Mouse (Mus musculus) intestine, embryonic 16.5 days (tissue): Measurements from ENCODE around the gene Smyd4. TPM values are rescaled to one million over a fixed set of nuclear protein-coding genes. Genes with fewer than 3 reads are reported as not detected.
A peak's percentile ranks its signal among the peaks of the same experiment; 100 is the strongest.

ENCODE experiments used
- ATAC-seq: fragments of 200-750 bp; cut with Nextera tagmentation; 2 replicates; pipeline ENCODE4 v1.8.0; 2017; ENCODE audit warnings: moderate TSS enrichment, moderate library complexity
- H3K27ac ChIP-seq: fragments of 300-500 bp; sonication (generic); 2 replicates; pipeline ENCODE4 v1.5.1; 2014; ENCODE audit warnings: mild to moderate bottlenecking, low read length
- H3K27me3 ChIP-seq: fragments of 300-500 bp; sonication (generic); replicated peaks from 2 replicates; pipeline ENCODE4 v1.6.1; 2014; ENCODE audit warnings: low read length, control low read depth, mixed read lengths; ENCODE audit not compliant: control insufficient read depth, insufficient read depth
- H3K36me3 ChIP-seq: fragments of 300-500 bp; sonication (generic); 2 replicates; pipeline ENCODE4 v1.6.1; 2014; ENCODE audit warnings: low read length, control low read depth; ENCODE audit not compliant: control insufficient read depth, insufficient read depth
- H3K4me1 ChIP-seq: fragments of 300-500 bp; sonication (generic); 2 replicates; pipeline ENCODE4 v1.6.1; 2014; ENCODE audit warnings: low read length, control low read depth, mixed read lengths; ENCODE audit not compliant: control insufficient read depth, insufficient read depth
- H3K4me2 ChIP-seq: fragments of 300-500 bp; sonication (generic); 2 replicates; pipeline ENCODE4 v1.6.1; 2014; ENCODE audit warnings: low read depth, low read length, control low read depth
- H3K4me3 ChIP-seq: fragments of 300-500 bp; sonication (generic); 2 replicates; pipeline ENCODE4 v1.5.1; 2014; ENCODE audit warnings: mild to moderate bottlenecking, low read length
- H3K9ac ChIP-seq: fragments of 300-500 bp; sonication (generic); 2 replicates; pipeline ENCODE4 v1.6.1; 2014; ENCODE audit warnings: low read depth, low read length
- H3K9me3 ChIP-seq: fragments of 300-500 bp; sonication (generic); 2 replicates; pipeline ENCODE4 v1.6.1; 2016; ENCODE audit warnings: low read length, control low read depth; ENCODE audit not compliant: control insufficient read depth
- WGBS: fragments of 180-500 bp; shearing (Covaris S2); extraction: QIAGEN DNeasy Blood & Tissue Kit; methylation state at CpG from one replicate; pipeline ENCODE4 v1.1.7; 2014; 5-methylcytosine and 5-hydroxymethylcytosine counted together
- polyA plus RNA-seq: library from polyadenylated mRNA; unstranded; fragments of >200 nt; fragmentation: Nextera tagmentation; extraction: Ambion mirVana; gene quantifications from 2 replicates; pipeline ENCODE4 v1.2.1, GENCODE M21; 2015

Smyd4 gene
- polyA plus RNA-seq, 1 experiment from 2014 or later = 8.2 TPM

DNA sequence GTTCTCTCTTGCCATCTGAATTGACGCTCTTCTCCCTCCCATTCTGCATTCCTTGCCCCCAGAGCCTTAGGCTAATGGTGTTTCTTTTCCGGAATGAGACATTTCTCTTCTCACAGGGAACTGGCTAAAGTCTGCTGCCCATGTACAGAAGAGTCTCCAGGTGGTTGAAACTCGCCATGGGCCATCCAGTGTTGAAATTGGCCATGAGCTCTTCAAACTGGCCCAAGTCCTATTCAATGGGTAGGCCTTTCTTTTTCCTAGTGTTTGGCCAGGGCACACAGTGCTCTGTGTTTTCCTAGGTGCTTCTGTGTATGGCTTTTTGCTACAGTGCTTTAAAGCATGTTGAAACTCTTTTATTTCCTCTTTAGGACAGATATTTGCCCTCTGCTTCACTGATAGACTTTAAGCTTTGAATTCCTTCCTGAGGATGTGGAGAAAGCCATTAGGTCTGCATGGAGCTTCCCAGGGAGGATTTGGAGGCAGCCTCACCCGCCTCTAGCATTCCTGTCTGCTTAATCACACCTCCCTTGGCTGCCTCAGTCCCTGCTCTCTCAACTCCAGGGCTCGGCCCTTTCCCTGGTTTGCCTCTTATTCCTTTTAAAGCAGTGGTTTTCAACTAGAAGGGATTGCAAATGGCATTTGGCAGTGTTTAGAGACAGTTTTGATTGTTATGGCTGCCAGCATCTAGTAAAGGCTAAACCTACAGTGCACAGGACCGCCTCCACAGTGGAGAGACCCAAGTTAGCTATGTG, 55.2 kb downstream of the Smyd4 start:
- peak; percentile 38; the same call in 1 of the 2 replicates for ATAC-seq
- Histone ChIP-seq H3K4me2 (no peak overlapping the region), H3K9me3 (no peaks in the 10 kb centered on the region), H3K4me1 (no peaks in the 10 kb centered on the region; the same call in 1 of the 2 replicates), H3K9ac (no peak overlapping the region), H3K36me3 (no peaks in the 10 kb centered on the region), H3K27me3 (no peaks in the 10 kb centered on the region), H3K4me3 (no peak overlapping the region), H3K27ac (0 out of 2 replicates have a peak overlapping the region, but pooled peaks have one; percentile 6)
- WGBS = 66% methylated on average over 6 of the region's 6 CpGs

DNA sequence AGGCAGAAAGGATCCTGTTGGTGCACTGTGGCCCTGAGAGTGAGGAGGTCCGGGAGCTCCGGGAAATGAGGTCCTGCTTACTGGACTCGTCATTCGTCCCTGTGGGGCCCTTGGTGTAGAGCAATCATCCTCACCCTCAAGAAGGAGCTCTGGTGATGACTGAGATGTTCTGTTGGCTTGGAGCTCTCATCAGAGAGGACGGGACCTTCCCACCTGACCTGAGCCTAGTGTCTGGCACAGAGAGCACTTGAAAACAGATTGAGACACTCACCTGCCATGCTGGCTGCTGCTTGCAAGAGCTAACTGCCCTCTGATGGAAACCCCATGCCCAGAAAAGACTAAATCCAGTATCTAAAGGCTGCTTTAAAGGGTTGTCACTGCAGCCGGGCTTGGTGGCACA, 56.6 kb downstream of the Smyd4 start:
- no peaks in the 10 kb centered on the region for H3K9me3 ChIP-seq
- H3K36me3 ChIP-seq = no peaks in the 10 kb centered on the region
- WGBS = 92% methylated on average over 6 of the region's 6 CpGs
- no peaks in the 10 kb centered on the region for H3K27me3 ChIP-seq
- H3K9ac ChIP-seq = no peak overlapping the region
- no peak overlapping the region for H3K4me3 ChIP-seq
- no peak overlapping the region for H3K27ac ChIP-seq
- no peaks in the 10 kb centered on the region; the same call in 1 of the 2 replicates for H3K4me1 ChIP-seq
- ATAC-seq = no peak
- no peak overlapping the region for H3K4me2 ChIP-seq

DNA sequence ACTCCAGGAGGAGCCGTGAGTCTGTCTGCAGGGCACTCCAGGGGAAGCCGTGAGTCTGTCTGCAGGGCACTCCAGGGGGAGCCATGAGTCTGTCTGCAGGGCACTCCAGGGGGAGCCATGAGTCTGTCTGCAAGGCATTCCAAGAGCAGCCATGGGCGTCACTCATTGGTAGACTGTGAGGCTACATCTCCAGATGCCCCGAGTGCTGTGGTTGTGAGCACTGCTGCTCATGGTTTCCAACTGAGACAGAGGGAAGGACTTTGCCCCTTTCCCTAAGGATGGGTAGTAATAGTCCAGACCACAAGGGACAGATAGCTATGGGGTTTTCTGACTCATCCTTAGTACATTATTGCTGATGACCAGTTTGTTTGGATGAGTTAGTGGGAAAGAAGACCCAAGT, 57.9 kb downstream of the Smyd4 start:
- no peak for ATAC-seq
- H3K4me2 ChIP-seq = no peak overlapping the region
- no peaks in the 10 kb centered on the region for H3K36me3 ChIP-seq
- no peaks in the 10 kb centered on the region; the same call in 1 of the 2 replicates for H3K4me1 ChIP-seq
- no peaks in the 10 kb centered on the region for H3K27me3 ChIP-seq
- no peak overlapping the region for H3K27ac ChIP-seq
- WGBS = 66% methylated on average over 4 of the region's 4 CpGs
- no peak overlapping the region for H3K9ac ChIP-seq
- H3K9me3 ChIP-seq = no peaks in the 10 kb centered on the region
- no peak overlapping the region for H3K4me3 ChIP-seq

DNA sequence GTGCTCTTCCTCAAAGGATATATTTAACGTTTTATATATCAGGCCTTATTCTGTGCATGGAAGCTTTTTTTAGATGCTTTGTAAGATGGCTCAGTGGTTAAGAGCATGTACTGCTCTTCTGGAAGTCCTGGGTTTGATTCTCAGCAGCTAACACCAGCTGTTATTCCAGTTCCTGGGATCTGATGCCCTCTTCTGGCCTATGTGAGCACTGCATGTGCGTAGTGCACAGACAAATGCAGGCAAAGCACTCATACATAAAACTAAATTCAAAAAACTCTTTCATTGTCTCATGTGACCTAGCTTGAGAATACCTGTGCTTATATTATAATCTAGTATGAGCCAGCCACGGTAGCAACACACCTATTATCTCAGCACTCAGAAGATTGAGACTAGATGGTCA, 58.6 kb downstream of the Smyd4 start:
- WGBS = 39% methylated on average over 3 of the region's 3 CpGs
- Histone ChIP-seq H3K4me2 (no peak overlapping the region), H3K9me3 (no peaks in the 10 kb centered on the region), H3K9ac (no peak overlapping the region), H3K27ac (no peak overlapping the region), H3K4me1 (no peaks in the 10 kb centered on the region; the same call in 1 of the 2 replicates), H3K27me3 (no peaks in the 10 kb centered on the region), H3K36me3 (no peaks in the 10 kb centered on the region), H3K4me3 (no peak overlapping the region)
- ATAC-seq = no peak

DNA sequence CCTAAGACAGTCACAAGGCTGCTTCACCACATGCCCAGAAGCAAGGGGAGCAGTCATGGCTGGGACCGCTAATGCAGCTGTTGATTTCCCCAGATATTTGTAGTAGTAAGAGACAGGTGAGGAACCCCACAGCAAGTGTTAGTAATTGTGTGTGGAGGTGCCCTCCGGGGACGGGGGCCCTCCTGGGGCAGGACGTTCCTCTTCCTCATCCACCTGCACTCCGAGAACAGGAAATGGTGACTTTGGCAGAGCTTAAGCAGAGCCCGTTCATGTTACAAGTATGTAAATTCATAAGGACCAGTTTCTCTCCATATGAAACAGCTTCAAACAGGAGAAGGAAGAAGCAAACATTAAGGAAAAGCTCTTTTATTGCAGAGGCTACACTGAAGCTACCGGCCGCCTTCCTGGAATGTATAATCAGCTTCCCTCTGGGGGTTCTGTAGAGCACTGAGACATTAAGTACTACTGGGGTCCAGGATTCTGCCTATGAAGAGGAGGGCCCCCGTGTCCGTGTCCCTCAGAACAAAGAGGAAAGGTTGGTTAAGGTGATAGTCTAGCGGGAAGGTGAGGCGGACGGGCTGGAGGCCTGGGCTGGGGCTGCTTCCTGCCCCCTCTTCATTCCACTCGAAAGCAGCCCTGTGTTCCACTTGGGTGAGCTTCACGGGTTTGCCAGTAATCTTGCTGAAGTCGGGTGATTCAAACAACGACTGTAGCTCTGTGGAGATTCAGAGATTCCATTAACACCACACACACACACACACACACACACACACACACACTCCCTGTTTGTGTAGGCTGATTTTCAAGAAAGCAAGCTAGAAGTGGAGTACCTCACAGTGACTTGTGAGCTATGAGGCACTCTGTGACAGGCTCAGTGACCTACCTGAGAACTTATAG, 61.7 kb downstream of the Smyd4 start:
- H3K4me1 ChIP-seq = no peaks in the 10 kb centered on the region
- H3K4me3 ChIP-seq = no peak overlapping the region
- H3K9ac ChIP-seq = no peak overlapping the region
- no peaks in the 10 kb centered on the region for H3K9me3 ChIP-seq
- H3K36me3 ChIP-seq = no peaks in the 10 kb centered on the region
- WGBS = 74% methylated on average over 17 of the region's 17 CpGs
- no peak overlapping the region for H3K4me2 ChIP-seq
- ATAC-seq = no peak
- no peak overlapping the region for H3K27ac ChIP-seq
- no peaks in the 10 kb centered on the region for H3K27me3 ChIP-seq

DNA sequence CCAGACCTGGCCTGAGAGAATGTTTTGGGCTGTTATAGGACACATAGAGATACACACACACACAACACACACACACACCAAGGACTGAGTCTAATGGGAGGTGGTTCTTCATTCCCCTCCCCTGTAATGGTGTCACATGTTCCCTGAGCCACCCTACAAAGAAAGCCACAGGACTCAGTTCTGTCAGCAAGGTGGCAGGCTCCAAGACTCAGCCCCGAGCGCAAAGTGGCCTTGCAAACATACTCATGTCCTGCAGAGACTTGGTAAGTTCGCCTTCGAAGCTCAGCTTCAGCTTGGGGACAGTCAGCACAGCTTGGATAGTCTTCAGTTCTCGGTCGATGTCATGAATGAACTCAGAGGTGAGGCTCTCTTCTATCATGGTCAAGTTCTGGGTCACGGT, 62.4 kb downstream of the Smyd4 start:
- 83% methylated on average over 7 of the region's 7 CpGs for WGBS
- Histone ChIP-seq H3K4me2 (no peak overlapping the region), H3K27ac (no peak overlapping the region), H3K36me3 (no peaks in the 10 kb centered on the region), H3K27me3 (no peaks in the 10 kb centered on the region), H3K4me3 (no peak overlapping the region), H3K4me1 (no peaks in the 10 kb centered on the region), H3K9ac (no peak overlapping the region), H3K9me3 (no peaks in the 10 kb centered on the region)
- ATAC-seq = no peak

DNA sequence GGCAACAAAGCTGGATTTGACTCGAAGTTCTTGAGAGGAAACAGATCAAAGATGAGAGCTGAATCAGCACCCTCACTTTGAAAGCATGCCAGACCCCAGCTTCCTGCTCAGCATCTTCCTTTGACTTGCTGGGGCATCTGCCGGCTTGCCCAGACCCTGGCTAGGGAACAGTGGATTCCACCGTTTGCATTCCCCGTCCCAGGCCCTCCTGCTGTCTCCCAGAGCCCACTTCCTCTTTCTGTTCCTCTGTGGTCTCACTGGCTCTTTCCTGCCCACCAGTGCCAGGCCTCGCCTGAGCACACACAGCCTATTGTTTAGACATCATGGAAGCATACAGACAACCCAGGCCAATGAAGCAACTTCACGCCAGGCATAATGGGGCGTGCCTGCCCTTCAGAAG, 66.9 kb downstream of the Smyd4 start:
- H3K27me3 ChIP-seq = no peaks in the 10 kb centered on the region
- 0 out of 2 replicates have a peak overlapping the region, but pooled peaks have one; percentile 28 for H3K9ac ChIP-seq
- no peak overlapping the region for H3K27ac ChIP-seq
- no peak overlapping the region for H3K4me2 ChIP-seq
- no peaks in the 10 kb centered on the region for H3K36me3 ChIP-seq
- no peaks in the 10 kb centered on the region for H3K4me1 ChIP-seq
- no peak for ATAC-seq
- H3K9me3 ChIP-seq = no peaks in the 10 kb centered on the region
- 45% methylated on average over 7 of the region's 7 CpGs for WGBS
- no peak overlapping the region for H3K4me3 ChIP-seq

DNA sequence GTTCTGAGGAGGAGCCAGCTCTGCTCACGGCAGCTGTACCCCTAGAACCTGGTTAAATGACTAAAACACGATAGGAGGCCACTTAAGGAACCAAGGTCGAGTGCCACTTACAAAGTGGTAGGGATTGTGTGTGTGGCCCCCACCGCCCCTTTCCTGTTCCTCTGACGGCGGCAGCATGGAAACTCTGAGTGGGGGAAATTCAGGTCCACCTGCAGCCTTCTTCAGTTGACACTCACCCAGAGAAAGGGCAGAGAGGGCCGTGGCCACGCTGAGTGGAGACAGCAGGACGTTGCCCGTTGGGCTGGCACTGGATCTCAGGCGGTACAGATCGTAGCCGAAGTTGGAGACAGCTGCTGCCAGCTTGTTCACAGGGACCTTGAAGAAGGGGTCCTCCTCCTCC, 67.8 kb downstream of the Smyd4 start:
- Histone ChIP-seq H3K27me3 (no peaks in the 10 kb centered on the region), H3K4me3 (no peak overlapping the region), H3K9ac (no peak overlapping the region), H3K4me2 (no peak overlapping the region), H3K36me3 (no peaks in the 10 kb centered on the region), H3K4me1 (no peaks in the 10 kb centered on the region), H3K27ac (no peak overlapping the region), H3K9me3 (no peaks in the 10 kb centered on the region)
- WGBS = 87% methylated on average over 13 of the region's 13 CpGs
- no peak for ATAC-seq

DNA sequence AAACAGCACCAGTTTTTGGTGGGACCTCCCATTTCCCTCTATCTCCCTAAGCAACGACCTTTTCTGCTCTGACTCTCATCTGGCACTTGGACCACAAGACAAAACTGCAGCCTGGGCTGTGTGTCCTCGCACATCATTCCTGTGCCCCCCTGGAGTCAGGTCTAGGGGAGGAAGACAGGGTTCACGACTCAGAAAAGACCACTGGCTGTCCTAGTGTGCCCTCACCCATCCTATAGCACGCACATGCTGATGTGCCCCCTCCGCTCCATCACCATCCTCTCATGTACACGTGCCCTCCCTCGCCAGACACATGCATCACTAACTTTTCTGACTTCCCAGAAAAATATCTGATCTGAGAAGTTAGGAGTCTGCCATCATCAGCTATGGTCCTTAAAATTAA, 71.8 kb downstream of the Smyd4 start:
- WGBS = 79% methylated on average over 7 of the region's 7 CpGs
- no peak overlapping the region for H3K4me2 ChIP-seq
- no peaks in the 10 kb centered on the region for H3K9me3 ChIP-seq
- peaks cover 3% of the 10 kb centered on the region; the same call in 1 of the 2 replicates for H3K4me1 ChIP-seq
- no peak overlapping the region for H3K27ac ChIP-seq
- H3K27me3 ChIP-seq = no peaks in the 10 kb centered on the region
- no peaks in the 10 kb centered on the region for H3K36me3 ChIP-seq
- no peak overlapping the region for H3K4me3 ChIP-seq
- ATAC-seq = no peak
- H3K9ac ChIP-seq = no peak overlapping the region
